Mouse (Mus musculus) neutrophil, adult 5-6 weeks (primary cell): Measurements from ENCODE around the gene Ibsp. TPM values are rescaled to one million over a fixed set of nuclear protein-coding genes. Genes with fewer than 3 reads are reported as not detected.

Experiments
- ATAC-seq: fragments of 151-379, 151-347 bp; 2 replicates; pipeline ENCODE4 v1.8.0; 2017; ENCODE audit warnings: mild to moderate bottlenecking, moderate TSS enrichment; ENCODE audit not compliant: insufficient number of reproducible peaks, poor library complexity, low FRiP score, severe bottlenecking; ENCODE audit errors: extremely low read depth
- total RNA-seq: library from RNA; stranded (forward); fragments of 200-1000 nt; gene quantifications from 2 replicates; pipeline ENCODE4 v1.2.3, GENCODE M21; 2017

The Ibsp gene
- not detected in 2 replicates for total RNA-seq

DNA sequence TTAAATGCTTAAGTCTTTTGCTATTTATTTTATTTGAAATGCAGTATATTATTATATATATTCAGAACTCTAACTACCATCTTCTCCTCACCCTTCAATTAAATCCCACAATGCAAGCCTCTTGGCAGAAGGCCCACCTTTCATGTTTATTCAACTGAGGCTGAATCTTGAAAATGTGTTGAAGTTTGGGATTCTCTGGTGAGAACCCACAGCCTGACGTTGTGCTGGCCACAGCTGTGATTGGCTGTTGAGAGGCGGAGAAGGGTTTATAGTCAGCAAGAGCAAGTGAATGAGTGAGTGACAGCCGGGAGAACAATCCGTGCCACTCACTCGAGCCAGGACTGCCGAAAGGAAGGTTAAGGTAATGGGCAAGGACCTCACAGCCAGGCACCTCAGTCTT, at the start of gene Ibsp:
Gene Ibsp, plus strand, starts transcription at position 178 of the 400 bp plus-strand sequence.
- ATAC-seq, result no peak

DNA sequence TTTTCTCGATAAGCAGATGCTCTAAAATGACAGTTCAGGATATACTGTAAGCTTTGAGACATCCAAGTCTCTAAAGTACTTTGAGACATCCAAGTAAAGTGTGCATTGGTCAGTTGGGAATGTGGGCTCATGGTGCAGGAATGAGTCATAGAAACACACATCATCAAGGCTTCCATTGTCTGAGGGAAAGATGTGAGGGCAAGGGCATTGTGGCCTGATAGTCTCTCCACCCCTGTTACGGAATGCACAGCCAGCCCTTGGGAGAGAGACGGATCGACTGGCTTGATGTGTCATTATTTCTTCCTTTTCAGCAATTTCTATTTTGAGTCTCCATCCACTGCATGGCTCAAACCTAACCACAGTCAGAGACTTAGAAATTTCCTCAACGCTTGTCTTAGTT, 47.2 kb upstream of the Ibsp start:
- ATAC-seq, result no peak

DNA sequence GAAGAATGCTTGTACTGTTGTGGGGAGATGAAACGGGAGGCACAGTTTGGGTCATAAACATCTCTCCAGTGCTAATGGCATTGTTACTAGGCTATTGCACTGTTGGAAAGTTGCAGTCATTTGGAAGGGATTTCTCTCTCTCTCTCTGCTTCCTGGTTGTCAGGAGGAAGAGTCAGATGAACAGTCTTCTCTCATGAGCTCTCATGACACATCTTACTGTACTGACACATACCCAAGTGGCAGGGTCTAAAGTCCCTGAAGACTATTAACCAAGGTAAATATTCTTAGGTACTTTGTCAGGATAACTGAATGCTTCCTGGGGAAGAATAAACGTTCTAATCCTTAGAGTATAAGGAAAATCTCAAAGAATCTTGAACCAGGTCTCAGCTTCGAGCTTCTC, 42.4 kb upstream of the Ibsp start:
- no peak for ATAC-seq

DNA sequence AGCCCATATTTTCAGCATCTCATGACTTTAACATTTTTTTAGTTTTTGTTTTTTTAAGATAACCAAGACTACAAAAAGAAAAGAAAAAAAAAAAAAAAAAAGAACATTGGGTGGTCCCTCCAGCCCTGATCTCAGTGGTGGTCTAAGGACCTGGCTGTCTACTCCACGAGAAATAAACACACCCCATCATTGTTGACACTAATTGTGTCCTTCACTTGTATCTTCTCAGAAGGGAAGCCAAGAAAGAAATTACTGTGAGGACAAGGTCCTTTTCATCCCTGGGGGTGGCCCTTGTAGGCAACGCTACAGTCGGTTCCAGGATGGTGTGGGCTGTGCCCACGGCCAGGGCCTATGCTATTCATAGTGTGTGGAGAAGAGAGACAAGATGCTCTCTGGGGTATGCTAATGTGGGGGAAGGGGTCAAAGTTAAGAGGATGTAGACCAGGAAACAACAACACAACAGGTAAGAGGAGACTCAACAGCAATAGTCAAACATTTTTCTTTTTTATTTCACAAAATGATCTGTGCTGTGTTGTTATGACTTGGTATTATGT, 37.0 kb upstream of the Ibsp start:
- no peak for ATAC-seq

DNA sequence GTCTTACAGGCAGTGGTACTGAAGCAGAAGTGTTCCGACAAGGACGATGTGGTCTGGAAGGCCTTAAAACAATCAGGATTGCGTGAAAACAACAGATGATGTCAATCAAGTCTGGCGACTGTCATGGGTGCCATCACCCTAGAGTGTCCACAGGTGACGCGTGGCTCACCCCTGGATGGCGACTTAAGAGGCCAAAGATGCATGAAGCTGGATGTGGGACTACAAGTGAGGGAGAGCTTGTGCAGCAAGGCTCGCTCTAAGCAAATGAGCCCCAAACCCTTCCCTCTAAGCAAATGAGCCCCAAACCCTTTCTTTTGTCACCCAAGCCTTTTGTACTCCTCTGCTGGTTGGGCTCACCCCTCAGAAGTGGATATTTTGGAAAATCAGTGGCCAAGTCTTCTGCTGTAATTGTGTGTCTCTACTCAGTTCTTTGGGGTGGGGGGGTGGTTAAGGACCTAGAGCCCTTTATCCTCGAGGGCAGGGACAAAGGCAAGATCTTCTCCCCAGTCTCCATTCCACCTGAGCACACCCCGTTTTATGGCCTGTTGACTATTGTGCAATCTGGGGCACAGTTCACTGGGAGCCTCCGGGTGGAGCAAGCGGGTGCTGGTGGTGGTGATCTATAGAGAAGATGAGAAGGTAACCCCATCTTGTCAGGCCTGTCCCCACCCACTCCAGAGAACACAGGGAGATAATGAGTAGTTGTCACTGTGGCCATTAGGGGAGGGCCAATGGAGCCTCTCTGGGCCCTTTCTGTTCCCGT, 35.8 kb upstream of the Ibsp start:
- ATAC-seq, result no peak

DNA sequence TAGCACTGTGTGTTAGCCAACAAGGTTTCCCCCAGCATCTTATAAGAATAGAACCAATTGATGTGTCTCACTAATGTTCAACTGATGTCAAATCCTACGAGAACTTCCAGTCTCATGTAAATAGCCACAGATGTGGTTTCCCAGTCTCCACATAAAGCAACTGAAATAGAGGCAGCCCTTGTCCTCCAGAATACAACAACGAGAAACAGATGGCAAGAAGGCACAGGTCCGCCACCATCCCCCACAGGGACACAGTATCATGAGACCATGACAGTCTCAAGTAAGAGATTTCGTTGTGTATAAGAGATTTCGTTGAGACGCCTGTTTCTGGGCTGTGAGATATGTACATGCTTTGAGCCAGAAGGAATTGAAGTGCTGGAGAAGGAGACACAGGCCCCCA, 4.8 kb upstream of the Ibsp start:
- no peak for ATAC-seq

DNA sequence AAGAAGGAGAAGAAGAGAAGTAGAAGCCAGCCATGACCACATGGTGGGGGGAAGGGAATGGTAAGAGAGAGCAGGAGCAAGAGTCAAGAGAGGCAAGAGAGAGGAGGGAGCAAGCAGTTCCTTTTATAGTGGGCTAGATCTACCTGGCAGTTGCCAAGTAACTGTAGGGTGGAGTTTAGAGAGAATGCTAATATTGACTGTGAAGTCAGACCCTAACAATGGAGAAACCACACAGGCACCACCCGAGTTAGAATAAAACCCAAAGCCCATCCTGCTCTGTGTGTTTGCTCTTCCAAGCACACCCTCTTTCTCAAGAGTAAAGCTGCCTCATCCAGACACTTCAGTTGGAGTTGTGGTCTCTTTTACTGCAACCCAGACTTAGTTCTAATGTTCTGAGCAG, 15.1 kb downstream of the Ibsp start:
- no peak for ATAC-seq

DNA sequence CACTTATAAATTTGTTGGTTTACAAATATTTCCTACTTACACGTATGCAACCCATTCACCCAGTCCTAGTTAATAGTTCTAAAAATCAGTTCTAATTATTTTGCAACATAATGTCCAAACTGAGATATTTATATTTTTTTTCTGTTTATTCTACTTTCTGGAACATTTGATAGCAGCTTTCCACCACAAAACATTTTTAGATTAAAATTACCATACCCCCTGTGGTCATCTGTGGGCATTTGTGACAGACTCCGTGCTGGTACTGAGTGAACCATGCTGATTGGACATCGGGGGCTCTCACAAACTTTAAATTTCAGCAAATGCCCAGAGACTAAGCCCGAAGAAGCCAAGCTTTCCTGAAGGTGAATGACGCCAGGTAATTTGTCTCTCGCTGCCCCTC, 26.1 kb downstream of the Ibsp start, which contains the start of gene Mepe:
Gene Mepe, plus strand, starts transcription at position 301 of the 400 bp plus-strand sequence.
- ATAC-seq, result no peak

DNA sequence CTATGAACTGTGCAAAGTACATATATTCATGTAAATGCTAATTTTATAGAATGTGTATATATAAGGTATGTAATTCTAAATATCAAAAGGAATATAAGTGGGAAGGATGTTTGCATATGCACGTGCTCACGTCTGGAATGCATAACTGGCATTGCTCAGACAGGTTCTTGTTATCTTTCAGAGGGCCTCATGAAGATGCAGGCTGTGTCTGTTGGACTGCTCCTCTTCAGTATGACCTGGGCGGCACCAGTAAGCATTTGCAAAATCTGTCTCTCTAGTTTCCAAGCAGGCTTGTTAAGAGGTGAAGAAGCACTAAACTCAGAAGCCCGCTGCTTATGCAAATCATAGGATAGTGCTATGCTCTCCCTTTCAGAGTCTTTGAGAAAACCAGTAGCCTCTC, 27.9 kb downstream of the Ibsp start:
- ATAC-seq, result no peak

DNA sequence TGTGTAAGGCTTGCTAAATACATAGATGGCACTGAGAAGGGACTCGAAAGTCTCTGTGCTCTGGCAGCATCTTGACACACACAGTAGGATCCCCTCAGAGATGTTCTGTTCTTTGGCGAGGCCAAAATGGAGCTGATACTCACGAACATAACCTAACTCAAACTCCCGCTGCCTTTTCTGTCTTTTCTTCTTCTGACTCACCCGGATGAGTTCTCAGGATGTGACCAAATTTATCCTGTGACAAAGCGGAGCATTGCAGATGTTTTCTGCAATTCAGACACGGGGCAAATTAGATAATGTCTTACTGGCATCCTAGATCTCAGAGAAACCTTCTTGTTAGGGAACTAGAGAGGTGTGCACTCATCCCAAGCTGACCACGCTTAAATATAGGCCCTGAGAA, 28.4 kb downstream of the Ibsp start:
- ATAC-seq, result no peak

DNA sequence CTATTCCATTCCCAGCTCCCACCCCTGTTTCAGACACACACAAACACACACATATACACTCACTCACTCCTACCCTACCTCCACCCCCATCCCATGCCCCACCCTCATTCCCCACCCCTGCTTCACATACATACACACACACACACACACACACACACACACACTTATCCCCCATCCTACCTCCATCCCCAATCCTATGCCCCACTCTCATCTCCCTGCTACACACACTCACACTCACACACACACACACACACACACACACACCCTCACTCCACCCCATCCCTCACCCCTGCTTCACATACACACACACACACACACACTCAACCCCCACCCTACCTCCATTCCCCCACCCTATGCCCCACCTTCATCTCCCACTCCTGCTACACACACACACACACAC, 28.9 kb downstream of the Ibsp start:
- ATAC-seq, result no peak

DNA sequence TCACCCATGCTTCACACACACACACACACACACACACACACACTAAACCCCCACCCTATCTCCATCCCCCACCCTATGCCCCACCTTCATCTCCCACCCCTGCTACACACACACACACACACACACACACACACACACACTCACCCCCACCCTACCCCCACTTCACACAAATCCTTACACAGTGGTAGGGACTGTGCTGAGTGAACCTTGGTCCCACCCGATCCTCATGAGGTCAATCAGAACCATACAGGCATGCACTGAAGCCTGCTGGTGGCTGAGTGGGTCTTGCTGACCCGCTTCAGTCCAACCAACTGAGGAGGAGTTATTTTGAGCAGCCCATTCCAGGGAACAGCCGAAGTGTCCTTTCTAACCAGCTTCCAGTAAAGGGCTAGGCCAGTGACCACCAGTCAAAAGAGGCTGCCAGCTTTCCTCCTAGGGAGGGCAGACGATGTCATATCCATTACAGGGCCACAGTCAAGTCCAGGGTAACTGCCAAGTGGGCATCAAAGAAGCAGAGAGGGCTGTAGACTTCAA, 29.4 kb downstream of the Ibsp start:
- ATAC-seq, result no peak

DNA sequence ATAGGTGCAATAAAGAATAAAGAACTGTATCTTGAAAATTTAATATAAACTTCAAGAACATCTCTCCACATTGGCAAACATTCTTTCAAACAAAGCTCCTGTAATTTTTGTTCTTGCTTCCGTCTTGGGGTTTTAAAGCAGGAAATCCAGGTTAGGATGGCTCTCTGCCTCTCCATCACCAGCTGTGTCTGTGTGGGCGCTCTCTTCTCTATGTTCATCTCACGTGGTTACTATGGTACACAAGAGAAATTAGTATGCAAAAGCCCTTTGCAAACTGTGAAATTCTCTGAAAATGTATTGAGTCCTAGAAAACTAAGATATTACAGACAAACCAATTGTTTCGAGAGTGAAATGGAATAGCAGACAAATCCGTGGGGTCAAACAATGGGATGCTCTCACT, 30.4 kb downstream of the Ibsp start:
- ATAC-seq, result no peak

DNA sequence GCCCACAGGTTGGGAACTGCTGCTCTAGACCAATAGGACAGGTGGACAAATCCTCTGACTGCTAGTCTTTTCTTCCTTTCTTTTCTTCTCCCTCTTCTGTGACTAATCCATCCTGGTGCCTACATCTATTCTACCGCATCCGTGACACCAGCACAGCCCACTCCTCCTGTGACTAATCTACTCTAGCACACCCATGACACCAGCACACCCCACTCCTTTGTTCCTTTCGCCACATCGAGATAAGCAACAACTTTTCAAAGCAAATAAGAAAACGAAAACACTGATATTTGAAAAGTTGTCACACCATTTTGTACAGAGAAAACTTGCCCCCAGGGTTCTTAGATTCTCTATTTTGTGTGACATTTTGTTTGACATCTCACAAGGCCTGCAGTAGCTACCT, 31.1 kb downstream of the Ibsp start:
- no peak for ATAC-seq

DNA sequence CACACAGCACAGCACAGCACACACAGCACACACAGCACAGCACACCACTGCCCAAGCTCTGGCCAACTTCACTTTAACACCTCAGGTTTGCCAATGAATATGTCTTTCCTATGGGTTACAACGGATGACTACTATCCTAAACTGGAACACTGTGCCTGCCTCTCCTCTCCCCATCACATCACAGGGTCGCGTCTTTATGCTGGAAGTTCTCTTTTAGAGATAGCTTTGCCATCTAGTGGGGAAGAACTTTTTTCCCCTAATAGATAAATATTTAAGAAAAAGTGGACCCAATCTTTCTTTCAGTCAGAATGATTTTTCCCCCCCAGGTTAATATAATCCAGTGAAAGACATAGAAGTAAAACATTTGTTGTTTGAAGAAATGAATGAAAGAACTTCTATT, 33.3 kb downstream of the Ibsp start:
- ATAC-seq, result no peak

DNA sequence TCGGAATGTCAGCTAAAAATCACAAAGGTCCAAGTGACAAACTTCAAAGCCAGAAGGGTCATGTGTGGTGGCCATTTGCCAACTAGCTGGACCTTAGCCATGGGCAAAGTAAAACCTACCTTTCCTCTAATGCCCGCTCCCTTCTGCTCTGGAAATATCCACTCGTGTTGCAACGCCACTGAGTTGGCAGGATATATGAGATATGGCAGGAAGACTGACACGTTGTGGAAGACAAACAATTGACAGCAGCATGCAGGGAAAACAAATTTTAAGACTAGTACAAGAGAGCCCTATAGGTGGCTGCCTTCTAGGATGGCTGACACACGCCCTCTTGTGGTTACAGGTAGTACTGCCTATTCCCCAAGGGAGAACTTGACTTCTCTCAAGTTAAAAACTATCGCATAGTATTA, 34.3 kb downstream of the Ibsp start:
- ATAC-seq, result peak; percentile 16; the same call in 1 of the 2 replicates

DNA sequence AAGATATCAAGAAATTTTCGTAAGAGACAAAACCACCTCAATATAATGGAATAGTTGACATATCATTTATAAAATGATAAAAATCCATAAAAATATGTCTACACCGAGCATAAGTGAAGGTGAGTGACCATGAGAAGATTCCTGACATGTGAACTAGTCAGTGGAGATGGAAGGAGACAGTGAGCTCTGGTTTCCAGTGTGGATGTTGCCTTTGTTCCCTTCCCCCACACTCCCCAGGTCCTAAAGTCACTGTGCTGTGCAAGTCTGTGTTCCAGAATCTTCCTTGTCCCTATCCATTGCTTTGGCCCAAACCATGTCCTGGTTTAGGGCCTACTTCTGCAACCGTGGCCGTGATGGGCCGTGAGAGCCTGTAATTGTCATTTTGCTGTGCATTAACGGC, 34.7 kb downstream of the Ibsp start:
- ATAC-seq, result no peak

DNA sequence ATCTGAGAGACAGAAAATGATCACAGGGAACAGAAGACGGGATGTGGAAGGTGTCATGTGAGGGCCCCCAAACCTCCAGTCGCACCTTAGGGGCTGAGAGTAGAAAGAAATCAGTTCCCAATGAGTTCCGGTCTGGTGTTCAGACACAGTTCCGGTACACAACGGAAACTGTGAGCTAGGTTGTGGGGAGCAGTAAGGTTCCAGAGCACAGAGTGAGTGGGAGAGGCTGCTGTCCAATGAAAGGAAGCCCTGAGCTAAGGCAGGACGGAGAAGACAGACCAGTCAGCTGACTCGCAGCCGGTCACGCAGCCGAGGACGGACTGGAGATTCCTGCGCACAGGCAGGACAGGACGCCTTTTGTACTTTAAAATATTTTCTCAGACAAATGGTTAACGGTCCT, 35.5 kb downstream of the Ibsp start:
- no peak for ATAC-seq

DNA sequence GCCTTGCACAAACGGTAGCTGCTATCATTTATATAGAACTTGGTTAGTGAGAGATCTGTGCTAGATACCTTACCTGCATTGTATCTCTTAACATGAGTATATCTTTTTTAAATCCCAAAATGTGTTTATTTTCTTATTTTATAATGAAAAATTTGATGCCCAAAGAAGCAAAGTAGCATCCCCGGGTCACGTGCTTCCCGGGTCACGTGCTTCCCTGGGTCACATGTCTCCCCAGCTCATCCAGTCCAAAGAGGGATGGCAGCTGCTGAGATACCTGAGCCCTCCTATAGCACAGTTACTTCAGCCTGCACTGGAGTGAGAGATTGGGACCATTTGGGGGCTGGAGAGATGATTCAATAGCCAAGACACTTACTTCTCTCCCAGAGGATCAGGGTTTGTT, 37.0 kb downstream of the Ibsp start:
- ATAC-seq, result no peak

DNA sequence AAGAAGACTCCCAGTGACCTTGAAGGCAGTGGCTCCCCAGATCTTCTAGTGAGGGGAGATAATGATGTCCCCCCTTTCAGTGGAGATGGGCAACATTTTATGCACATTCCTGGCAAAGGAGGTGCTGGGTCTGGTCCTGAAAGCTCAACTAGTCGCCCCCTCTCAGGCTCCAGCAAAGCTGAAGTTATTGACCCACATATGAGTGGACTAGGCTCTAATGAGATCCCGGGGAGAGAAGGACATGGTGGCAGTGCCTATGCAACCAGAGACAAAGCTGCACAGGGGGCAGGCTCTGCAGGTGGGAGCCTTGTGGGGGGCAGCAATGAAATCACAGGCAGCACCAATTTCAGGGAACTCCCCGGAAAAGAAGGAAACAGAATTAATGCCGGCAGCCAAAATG, 38.5 kb downstream of the Ibsp start:
- ATAC-seq, result no peak

DNA sequence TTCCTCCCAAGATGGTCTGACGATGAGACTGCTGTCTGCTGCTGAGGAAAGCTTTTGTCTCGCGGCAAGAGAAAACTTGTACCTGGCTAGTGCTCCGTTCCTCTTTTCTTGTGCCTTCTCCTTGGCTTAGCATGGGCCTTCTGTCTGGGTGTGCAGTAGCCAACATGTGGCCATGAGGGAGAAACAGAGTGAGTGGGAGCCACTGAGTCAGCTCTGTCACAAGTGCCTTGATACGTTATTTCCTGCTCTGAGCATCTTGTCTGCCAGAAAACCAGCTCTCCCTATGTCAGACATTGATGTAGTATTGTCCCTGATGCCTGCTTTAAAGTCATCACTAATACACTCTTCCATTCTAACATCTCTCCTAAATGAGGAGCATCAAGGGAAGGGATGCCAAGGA, 40.0 kb downstream of the Ibsp start:
- no peak for ATAC-seq
